Mouse (Mus musculus) thymus, adult 2 months (tissue): ENCODE data around the gene Ctxn1.

ENCODE experiments used
- CTCF ChIP-seq: fragments of 200-500 bp; IDR thresholded peaks from 2 replicates; pipeline ENCODE4 v1.5.1; 2012; ENCODE audit warnings: mild to moderate bottlenecking, control low read depth, low read length, moderate library complexity, borderline replicate concordance; ENCODE audit not compliant: control insufficient read depth, poor library complexity, insufficient read depth; ENCODE audit errors: extremely low read depth
- POLR2A ChIP-seq: fragments of 200-500 bp; IDR thresholded peaks from 2 replicates; pipeline ENCODE4 v1.6.1; 2012; ENCODE audit warnings: mild to moderate bottlenecking, low read length, control low read depth, moderate library complexity; ENCODE audit not compliant: control insufficient read depth, poor library complexity, insufficient read depth; ENCODE audit errors: extremely low read depth

DNA sequence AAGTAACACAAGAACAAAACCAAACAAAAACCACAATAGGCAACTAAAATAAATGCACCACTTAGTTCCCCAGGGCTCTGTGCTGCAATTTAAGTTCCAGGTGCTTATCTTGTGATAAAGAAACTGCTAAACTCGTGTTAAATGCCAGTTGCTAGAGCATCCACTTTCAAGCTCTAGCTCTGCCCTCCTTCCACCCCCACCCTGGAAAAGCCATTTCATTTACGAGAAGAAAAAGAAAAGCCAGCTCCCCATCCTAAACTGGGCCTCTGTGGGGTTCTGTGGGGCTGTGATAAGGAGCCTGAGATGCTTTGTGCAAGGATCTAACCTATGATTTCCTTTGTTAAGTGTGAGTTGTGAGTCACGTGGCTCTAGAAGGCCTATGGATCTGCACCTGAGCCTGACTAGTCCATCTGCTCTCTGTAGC lies 45.1 kb upstream of the Ctxn1 start:
- no peak for TF ChIP-seq POLR2A
- TF ChIP-seq CTCF = no peak
